Mouse (Mus musculus): ENCODE measurements around the gene Tiam1. TPM values are rescaled to one million over a fixed set of nuclear protein-coding genes. Genes with fewer than 3 reads are reported as not detected.
A peak's percentile ranks its signal among the peaks of the same experiment; 100 is the strongest.

Tiam1 gene
- polyA plus RNA-seq, 1 experiment from 2014 or later = 31.5 TPM

DNA sequence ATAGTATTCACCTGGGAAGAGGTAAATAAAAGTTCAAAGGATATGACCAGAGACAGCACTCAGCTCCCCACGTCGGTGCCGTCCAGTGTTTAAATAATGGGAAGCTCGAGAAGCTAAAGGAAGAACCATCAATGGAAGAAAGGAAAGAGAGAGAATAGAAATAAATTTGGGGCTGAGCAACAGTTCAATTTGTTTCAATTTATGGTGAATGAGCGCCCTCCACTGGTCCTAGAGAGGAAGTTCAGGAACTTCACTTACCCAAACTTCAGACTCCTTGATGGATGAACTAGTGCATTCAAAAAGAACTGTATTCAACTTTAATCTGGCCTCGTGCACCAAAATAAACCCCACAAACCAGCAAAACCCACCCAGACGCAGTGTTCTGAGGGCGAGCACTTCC is 378.1 kb downstream of the Tiam1 start:
- Histone ChIP-seq H3K36me3 (replicated peaks) (no peaks in the 10 kb centered on the region), H3K9ac (no peak overlapping the region), H3K27ac (no peak overlapping the region), H3K4me2 (no peak overlapping the region), H3K4me3 (replicated peaks) (no peak overlapping the region), H3K9me3 (peaks cover 16% of the 10 kb centered on the region), H3K4me1 (peaks cover 5% of the 10 kb centered on the region; the same call in 1 of the 2 replicates), H3K27me3 (no peaks in the 10 kb centered on the region)
- WGBS = 8% methylated on average over 8 of the region's 8 CpGs
- peak; percentile 34; the same call in 1 of the 2 replicates for ATAC-seq (ENCODE audit: low FRiP score)

DNA sequence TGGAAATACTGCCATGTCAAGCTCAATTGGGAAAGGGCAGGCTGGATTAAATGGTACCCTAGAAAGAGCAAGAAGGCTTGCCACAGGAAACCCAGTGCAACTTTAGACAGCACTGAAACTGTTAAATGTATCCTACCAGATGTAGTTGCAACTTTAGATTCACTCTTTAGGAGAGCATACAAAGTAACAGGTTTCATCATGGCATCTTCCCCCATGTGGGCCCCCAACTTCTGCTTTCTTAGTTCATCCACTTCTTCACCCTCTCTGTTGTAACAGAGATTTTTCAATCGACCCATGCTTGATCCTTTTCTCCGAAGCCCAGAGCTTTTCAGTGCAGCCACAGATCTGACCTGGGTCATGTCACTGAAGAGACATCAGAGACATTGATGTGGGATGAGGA is 379.8 kb downstream of the Tiam1 start:
- H3K36me3 ChIP-seq (replicated peaks) = no peaks in the 10 kb centered on the region
- H3K9ac ChIP-seq = no peak overlapping the region
- no peak overlapping the region for H3K4me3 ChIP-seq (replicated peaks)
- H3K27me3 ChIP-seq = no peaks in the 10 kb centered on the region
- no peak overlapping the region for H3K27ac ChIP-seq
- peaks cover 5% of the 10 kb centered on the region; the same call in 1 of the 2 replicates for H3K4me1 ChIP-seq
- H3K9me3 ChIP-seq = peaks cover 4% of the 10 kb centered on the region; the same call in 1 of the 2 replicates
- ATAC-seq (ENCODE audit: low FRiP score) = no peak
- WGBS = 77% methylated on average over 2 of the region's 2 CpGs
- H3K4me2 ChIP-seq = no peak overlapping the region

DNA sequence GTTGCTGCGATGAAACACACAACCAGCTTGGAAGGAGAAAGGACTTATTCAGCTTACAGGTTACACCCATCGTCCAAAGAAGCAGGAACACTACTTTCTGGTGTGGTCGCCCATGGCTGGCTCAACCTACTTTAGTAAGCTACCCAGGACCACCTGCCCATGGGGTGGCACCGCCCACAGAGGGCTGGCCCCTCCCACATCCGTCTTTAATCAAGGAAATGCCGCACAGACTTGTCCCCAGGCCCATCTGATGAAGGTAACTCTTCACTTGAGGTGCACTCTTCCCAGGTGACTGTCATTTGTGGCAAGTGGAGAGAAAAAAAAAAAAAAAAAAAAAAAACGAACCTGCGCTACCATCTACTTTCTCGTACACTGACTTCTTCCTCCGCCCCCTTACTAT is 381.0 kb downstream of the Tiam1 start:
- Histone ChIP-seq H3K27ac (no peak overlapping the region), H3K4me2 (no peak overlapping the region), H3K27me3 (no peaks in the 10 kb centered on the region), H3K4me1 (peaks cover 5% of the 10 kb centered on the region; the same call in 1 of the 2 replicates), H3K9ac (no peak overlapping the region), H3K36me3 (replicated peaks) (no peaks in the 10 kb centered on the region), H3K9me3 (peaks cover 4% of the 10 kb centered on the region; the same call in 1 of the 2 replicates), H3K4me3 (replicated peaks) (no peak overlapping the region)
- no peak for ATAC-seq (ENCODE audit: low FRiP score)
- 84% methylated on average over 10 of the region's 10 CpGs for WGBS

DNA sequence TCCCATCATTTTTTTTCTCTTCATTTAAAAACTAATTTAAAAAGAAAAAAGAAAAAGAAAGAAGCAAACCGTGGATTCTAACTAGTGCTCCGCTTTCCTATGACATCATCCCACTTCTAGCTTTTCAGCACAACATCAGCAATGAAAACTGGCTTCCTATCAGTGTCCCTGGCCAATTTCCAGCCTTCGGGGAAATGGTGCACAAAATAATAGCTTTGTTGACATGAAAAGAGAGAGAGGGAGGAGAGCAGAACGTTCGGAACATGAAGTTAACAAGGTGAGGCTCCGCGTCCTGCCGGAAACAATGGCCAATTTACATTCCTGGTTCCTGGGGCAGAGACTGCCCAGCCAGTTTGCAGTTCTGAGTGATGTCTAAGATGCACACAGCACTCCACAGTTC is 381.5 kb downstream of the Tiam1 start:
- H3K4me3 ChIP-seq (replicated peaks) = no peak overlapping the region
- 45% methylated on average over 8 of the region's 8 CpGs for WGBS
- H3K4me2 ChIP-seq = no peak overlapping the region
- no peaks in the 10 kb centered on the region for H3K36me3 ChIP-seq (replicated peaks)
- H3K9ac ChIP-seq = no peak overlapping the region
- H3K9me3 ChIP-seq = peaks cover 4% of the 10 kb centered on the region; the same call in 1 of the 2 replicates
- no peak for ATAC-seq (ENCODE audit: low FRiP score)
- H3K4me1 ChIP-seq = peaks cover 5% of the 10 kb centered on the region
- H3K27me3 ChIP-seq = no peaks in the 10 kb centered on the region
- no peak overlapping the region for H3K27ac ChIP-seq

DNA sequence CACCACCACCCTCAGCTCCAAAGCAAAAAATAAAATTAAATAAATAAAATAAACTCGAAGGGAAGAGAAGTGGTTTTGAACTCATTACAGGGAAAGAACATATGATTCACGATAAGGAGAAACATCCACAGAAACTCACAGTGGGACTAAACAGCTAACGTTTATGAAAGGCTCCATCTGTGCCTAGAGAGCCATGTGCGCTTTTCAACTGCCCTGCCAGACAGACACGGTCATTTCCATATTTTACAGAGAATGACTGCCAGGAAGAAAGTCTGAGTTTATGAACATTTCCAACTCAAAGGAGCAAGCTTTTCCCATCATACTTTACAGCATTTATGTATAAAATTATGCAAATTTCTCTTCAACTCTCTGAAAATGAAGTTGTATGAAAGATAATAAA is 386.2 kb downstream of the Tiam1 start:
- Histone ChIP-seq H3K4me1 (peaks cover 4% of the 10 kb centered on the region), H3K9ac (no peak overlapping the region), H3K9me3 (peaks cover 4% of the 10 kb centered on the region; the same call in 1 of the 2 replicates), H3K27me3 (no peaks in the 10 kb centered on the region), H3K36me3 (replicated peaks) (no peaks in the 10 kb centered on the region), H3K4me3 (replicated peaks) (no peak overlapping the region), H3K27ac (no peak overlapping the region), H3K4me2 (no peak overlapping the region)
- no peak for ATAC-seq (ENCODE audit: low FRiP score)
- WGBS = 79% methylated on average over 5 of the region's 5 CpGs

DNA sequence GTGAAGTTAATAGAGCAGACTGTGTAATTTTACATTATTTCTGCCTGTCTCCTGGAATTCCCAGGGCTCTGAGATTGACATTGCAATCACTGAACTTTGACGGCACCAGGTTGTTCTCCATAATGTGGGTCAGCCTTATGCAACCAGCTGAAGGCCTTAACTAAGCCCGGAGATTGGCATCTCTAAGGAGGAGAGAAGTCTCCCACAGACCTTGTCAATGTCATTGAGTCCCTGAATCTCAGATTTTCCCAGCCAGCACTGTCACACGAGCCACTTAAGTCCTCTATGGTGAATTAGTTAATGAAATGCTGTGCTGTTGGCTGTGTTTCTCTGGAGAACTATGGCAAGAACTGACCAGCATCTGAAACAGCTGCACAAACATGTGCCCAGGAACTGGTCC is 388.9 kb downstream of the Tiam1 start:
- Histone ChIP-seq H3K4me2 (no peak overlapping the region), H3K27ac (no peak overlapping the region), H3K4me3 (replicated peaks) (no peak overlapping the region), H3K9me3 (peaks cover 5% of the 10 kb centered on the region; the same call in 1 of the 2 replicates), H3K9ac (no peak overlapping the region), H3K27me3 (no peaks in the 10 kb centered on the region), H3K4me1 (no peaks in the 10 kb centered on the region; the same call in 1 of the 2 replicates), H3K36me3 (replicated peaks) (no peaks in the 10 kb centered on the region)
- 79% methylated on average over 3 of the region's 3 CpGs for WGBS
- no peak for ATAC-seq (ENCODE audit: low FRiP score)

DNA sequence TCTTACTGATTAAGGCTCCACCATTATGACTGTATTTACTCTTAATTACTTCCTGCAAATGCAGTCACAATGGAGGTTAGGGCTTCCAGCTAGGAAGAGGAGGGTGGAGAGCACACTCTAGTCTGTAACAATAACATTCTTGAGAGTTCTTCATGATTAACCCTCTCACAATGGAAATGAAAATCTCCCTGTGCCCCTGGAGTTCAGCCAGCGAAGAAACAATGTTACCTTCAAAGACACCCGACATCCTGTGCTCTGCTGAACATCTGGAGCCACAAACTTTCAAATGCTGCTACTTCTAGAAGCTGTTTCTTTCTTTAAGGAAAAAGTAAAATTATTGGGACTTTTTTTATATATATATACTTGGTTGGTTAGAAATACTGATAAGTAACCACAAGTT is 395.7 kb downstream of the Tiam1 start:
- 0 out of 2 replicates have a peak, but pooled peaks cover 6% of the 10 kb centered on the region for H3K9me3 ChIP-seq
- no peak for ATAC-seq (ENCODE audit: low FRiP score)
- H3K4me2 ChIP-seq = no peak overlapping the region
- 29% methylated on average over 2 of the region's 2 CpGs for WGBS
- H3K4me1 ChIP-seq = no peaks in the 10 kb centered on the region
- H3K4me3 ChIP-seq (replicated peaks) = no peak overlapping the region
- H3K9ac ChIP-seq = no peak overlapping the region
- no peaks in the 10 kb centered on the region for H3K36me3 ChIP-seq (replicated peaks)
- no peak overlapping the region for H3K27ac ChIP-seq
- H3K27me3 ChIP-seq = no peaks in the 10 kb centered on the region

DNA sequence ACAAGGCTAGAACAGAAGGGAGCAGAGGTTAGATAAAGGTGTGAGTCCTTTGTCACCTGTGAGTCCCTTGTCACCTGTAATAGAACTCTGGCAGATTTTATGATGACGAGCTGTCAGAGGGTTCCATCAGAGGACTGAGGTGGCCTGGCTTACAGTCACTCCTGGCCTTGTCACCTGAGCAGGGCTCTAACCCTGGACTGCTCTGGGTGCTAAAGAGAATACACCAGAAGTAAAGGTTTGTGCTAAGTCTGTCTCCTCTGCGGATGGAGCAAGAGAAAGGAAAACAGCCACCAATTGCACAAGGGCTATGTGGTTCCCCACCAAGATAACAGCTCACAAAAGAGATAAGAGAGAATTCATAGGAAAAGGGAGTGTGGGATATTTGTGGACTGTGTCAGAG is 404.0 kb downstream of the Tiam1 start:
- Histone ChIP-seq H3K36me3 (replicated peaks) (no peaks in the 10 kb centered on the region), H3K4me1 (peaks cover 14% of the 10 kb centered on the region), H3K27me3 (no peaks in the 10 kb centered on the region), H3K9me3 (no peaks in the 10 kb centered on the region), H3K4me3 (replicated peaks) (no peak overlapping the region), H3K9ac (no peak overlapping the region), H3K4me2 (no peak overlapping the region), H3K27ac (no peak overlapping the region)
- 53% methylated on average over 2 of the region's 2 CpGs for WGBS
- ATAC-seq (ENCODE audit: low FRiP score) = no peak

DNA sequence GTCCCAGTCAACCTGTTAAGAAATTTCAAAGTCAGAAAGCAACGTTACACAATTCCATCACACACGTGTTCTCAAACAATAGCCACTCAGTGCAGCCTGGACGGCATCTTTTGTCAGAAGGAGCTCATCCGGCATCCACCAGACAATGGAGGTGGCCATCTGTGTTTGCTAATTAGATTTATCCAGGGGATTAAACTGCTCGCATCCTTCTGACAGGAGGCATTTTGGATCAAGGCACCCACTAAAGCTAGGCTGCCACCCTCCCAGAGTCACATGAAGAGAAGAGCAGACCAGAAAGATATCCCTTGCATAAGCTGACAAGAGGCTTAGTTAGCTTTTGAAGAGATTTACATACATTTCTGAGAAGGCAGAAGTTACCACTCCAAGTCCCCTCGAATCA is 404.6 kb downstream of the Tiam1 start:
- no peaks in the 10 kb centered on the region for H3K9me3 ChIP-seq
- peaks cover 14% of the 10 kb centered on the region for H3K4me1 ChIP-seq
- H3K27ac ChIP-seq = no peak overlapping the region
- 5% methylated on average over 6 of the region's 6 CpGs for WGBS
- H3K4me2 ChIP-seq = no peak overlapping the region
- no peaks in the 10 kb centered on the region for H3K36me3 ChIP-seq (replicated peaks)
- no peak overlapping the region for H3K4me3 ChIP-seq (replicated peaks)
- ATAC-seq (ENCODE audit: low FRiP score) = peak; percentile 43; the same call in 1 of the 2 replicates
- no peaks in the 10 kb centered on the region for H3K27me3 ChIP-seq
- H3K9ac ChIP-seq = no peak overlapping the region

Other genes with a start within 250 kb of the Tiam1 start
- 837 and 844 TPM in 2 replicates for gene Sod1, start 77.0 kb upstream of the Tiam1 start, polyA plus RNA-seq (2016; fragmentation: Nextera tagmentation; extraction: Ambion mirVana)
- gene Scaf4, start 140.7 kb upstream of the Tiam1 start, polyA plus RNA-seq (2016; fragmentation: Nextera tagmentation; extraction: Ambion mirVana) = 39.4 and 39.5 TPM in 2 replicates
- 16.6 and 17.9 TPM in 2 replicates for gene Hunk, start 242.2 kb upstream of the Tiam1 start, polyA plus RNA-seq (2016; fragmentation: Nextera tagmentation; extraction: Ambion mirVana)

Measured in forebrain, embryonic 12.5 days (tissue).